Mouse (Mus musculus) limb, embryonic 12.5 days (tissue): ENCODE results near the gene Cd247. TPM values are rescaled to one million over a fixed set of nuclear protein-coding genes. Genes with fewer than 3 reads are reported as not detected.

Experiments
- ATAC-seq: fragments of 200-750 bp; cut with Nextera tagmentation; 2 replicates; pipeline ENCODE4 v1.8.0; 2017; ENCODE audit warnings: low read depth, moderate TSS enrichment; ENCODE audit not compliant: insufficient number of reproducible peaks, insufficient read depth, low FRiP score, low TSS enrichment
- H3K27ac ChIP-seq: fragments of 300-500 bp; sonication (generic); 2 replicates; pipeline ENCODE4 v1.5.1; 2016; ENCODE audit warnings: mild to moderate bottlenecking, moderate library complexity
- H3K27me3 ChIP-seq: fragments of 300-500 bp; sonication (generic); 2 replicates; pipeline ENCODE4 v1.6.1; 2016; ENCODE audit warnings: mild to moderate bottlenecking, moderate library complexity
- H3K36me3 ChIP-seq: fragments of 300-500 bp; sonication (generic); 2 replicates; pipeline ENCODE4 v1.6.1; 2016; ENCODE audit warnings: mild to moderate bottlenecking, moderate library complexity
- H3K4me1 ChIP-seq: fragments of 300-500 bp; sonication (generic); replicated peaks from 2 replicates; pipeline ENCODE4 v1.6.1; 2016
- H3K4me2 ChIP-seq: fragments of 300-500 bp; sonication (generic); 2 replicates; pipeline ENCODE4 v1.6.1; 2016; ENCODE audit warnings: mild to moderate bottlenecking, moderate library complexity
- H3K4me3 ChIP-seq: fragments of 300-500 bp; sonication (generic); replicated peaks from 2 replicates; pipeline ENCODE4 v1.5.1; 2016; ENCODE audit warnings: mild to moderate bottlenecking
- H3K9ac ChIP-seq: fragments of 300-500 bp; sonication (generic); replicated peaks from 2 replicates; pipeline ENCODE4 v1.6.1; 2016; ENCODE audit warnings: mild to moderate bottlenecking, moderate library complexity
- H3K9me3 ChIP-seq: fragments of 300-500 bp; sonication (generic); 2 replicates; pipeline ENCODE4 v1.6.1; 2016; ENCODE audit warnings: mild to moderate bottlenecking, moderate library complexity
- WGBS: fragments of 180-500 bp; shearing (Covaris S2); methylation state at CpG from one replicate; pipeline ENCODE4 v1.1.7; 2016; 5-methylcytosine and 5-hydroxymethylcytosine counted together
- polyA plus RNA-seq: library from polyadenylated mRNA; unstranded; fragments of >200 nt; fragmentation: Nextera tagmentation; extraction: Ambion mirVana; gene quantifications from 2 replicates; pipeline ENCODE4 v1.2.1, GENCODE M21; 2016

The Cd247 gene
- polyA plus RNA-seq, 1 experiment from 2014 or later = 1.4 TPM

- no peak overlapping the region for H3K9ac ChIP-seq
- 0 out of 2 replicates have a peak, but pooled peaks cover 4% of the 10 kb centered on the region for H3K4me1 ChIP-seq
- no peak for ATAC-seq
- no peaks in the 10 kb centered on the region for H3K27me3 ChIP-seq
- no peaks in the 10 kb centered on the region for H3K9me3 ChIP-seq
- H3K4me2 ChIP-seq = no peak overlapping the region
- no peak overlapping the region for H3K27ac ChIP-seq
- H3K4me3 ChIP-seq = no peak overlapping the region
- peaks cover 48% of the 10 kb centered on the region for H3K36me3 ChIP-seq
- 91% methylated on average over 6 of the region's 6 CpGs for WGBS
These were observed 87.2 kb downstream of the Cd247 start for GRCm38 (mm10) chr1:165875520-165876284.

- H3K9ac ChIP-seq = no peak overlapping the region
- H3K36me3 ChIP-seq = peaks cover 46% of the 10 kb centered on the region
- H3K4me3 ChIP-seq = no peak overlapping the region
- H3K9me3 ChIP-seq = no peaks in the 10 kb centered on the region
- no peak for ATAC-seq
- H3K27ac ChIP-seq = no peak overlapping the region
- WGBS = 95% methylated on average over 2 of the region's 2 CpGs
- peaks cover 14% of the 10 kb centered on the region for H3K4me1 ChIP-seq
- no peak overlapping the region for H3K4me2 ChIP-seq
- H3K27me3 ChIP-seq = no peaks in the 10 kb centered on the region
These were observed 90.3 kb downstream of the Cd247 start for GRCm38 (mm10) chr1:165878751-165879150.

- Histone ChIP-seq H3K27ac (no peak overlapping the region), H3K4me2 (no peak overlapping the region), H3K4me3 (no peak overlapping the region), H3K36me3 (peaks cover 27% of the 10 kb centered on the region), H3K27me3 (no peaks in the 10 kb centered on the region), H3K4me1 (peaks cover 10% of the 10 kb centered on the region), H3K9ac (no peak overlapping the region), H3K9me3 (no peaks in the 10 kb centered on the region)
- no peak for ATAC-seq
- WGBS = 57% methylated on average over 8 of the region's 8 CpGs
These were observed 93.8 kb downstream of the Cd247 start for GRCm38 (mm10) chr1:165882146-165882900.

GRCm38 (mm10) chr1:165891686-165892085 lies 103.2 kb downstream of the Cd247 start:
- no peak for ATAC-seq
- peaks cover 69% of the 10 kb centered on the region for H3K36me3 ChIP-seq

GRCm38 (mm10) chr1:165903596-165903995 lies 115.1 kb downstream of the Cd247 start:
- no peaks in the 10 kb centered on the region for H3K9me3 ChIP-seq
- H3K36me3 ChIP-seq = peaks cover 53% of the 10 kb centered on the region
- H3K27ac ChIP-seq = no peak overlapping the region
- WGBS = 71% methylated on average over 1 of the region's 1 CpGs
- no peaks in the 10 kb centered on the region for H3K4me1 ChIP-seq
- H3K4me2 ChIP-seq = no peak overlapping the region
- no peak overlapping the region for H3K9ac ChIP-seq
- H3K27me3 ChIP-seq = no peaks in the 10 kb centered on the region
- no peak overlapping the region for H3K4me3 ChIP-seq
- ATAC-seq = no peak

More at GRCm38 (mm10) chr1:165891686-165892085, 103.2 kb downstream of the Cd247 start:
- Histone ChIP-seq H3K4me3 (no peak overlapping the region), H3K27ac (no peak overlapping the region), H3K4me2 (no peak overlapping the region), H3K9me3 (no peaks in the 10 kb centered on the region), H3K9ac (no peak overlapping the region), H3K4me1 (no peaks in the 10 kb centered on the region), H3K27me3 (no peaks in the 10 kb centered on the region)
- 90% methylated on average over 2 of the region's 2 CpGs for WGBS

- Histone ChIP-seq H3K9me3 (no peaks in the 10 kb centered on the region), H3K9ac (no peak overlapping the region), H3K27ac (no peak overlapping the region), H3K4me1 (no peaks in the 10 kb centered on the region), H3K36me3 (peaks cover 55% of the 10 kb centered on the region), H3K4me2 (no peak overlapping the region), H3K27me3 (no peaks in the 10 kb centered on the region), H3K4me3 (no peak overlapping the region)
- no peak for ATAC-seq
- WGBS = 95% methylated on average over 2 of the region's 2 CpGs
These were observed 119.7 kb downstream of the Cd247 start for GRCm38 (mm10) chr1:165908153-165908552.

GRCm38 (mm10) chr1:165908806-165909205 lies 120.3 kb downstream of the Cd247 start:
- H3K9me3 ChIP-seq = no peaks in the 10 kb centered on the region
- no peak overlapping the region for H3K4me2 ChIP-seq
- H3K4me3 ChIP-seq = no peak overlapping the region
- H3K36me3 ChIP-seq = peaks cover 55% of the 10 kb centered on the region
- H3K27me3 ChIP-seq = no peaks in the 10 kb centered on the region
- H3K4me1 ChIP-seq = no peaks in the 10 kb centered on the region
- no peak overlapping the region for H3K9ac ChIP-seq
- 88% methylated on average over 3 of the region's 3 CpGs for WGBS
- H3K27ac ChIP-seq = no peak overlapping the region
- ATAC-seq = no peak

- Histone ChIP-seq H3K9me3 (no peaks in the 10 kb centered on the region), H3K27ac (no peak overlapping the region), H3K9ac (no peak overlapping the region), H3K4me3 (no peak overlapping the region), H3K4me2 (no peak overlapping the region), H3K36me3 (peaks cover 56% of the 10 kb centered on the region), H3K4me1 (no peaks in the 10 kb centered on the region), H3K27me3 (no peaks in the 10 kb centered on the region)
- 97% methylated on average over 3 of the region's 3 CpGs for WGBS
- no peak for ATAC-seq
These were observed 121.0 kb downstream of the Cd247 start for GRCm38 (mm10) chr1:165909471-165909870.

GRCm38 (mm10) chr1:165913720-165914415 lies 125.4 kb downstream of the Cd247 start:
- H3K27me3 ChIP-seq = no peaks in the 10 kb centered on the region
- H3K4me1 ChIP-seq = no peaks in the 10 kb centered on the region
- no peak overlapping the region for H3K27ac ChIP-seq
- no peak overlapping the region for H3K4me2 ChIP-seq
- WGBS = 80% methylated on average over 2 of the region's 2 CpGs
- ATAC-seq = no peak
- H3K36me3 ChIP-seq = peaks cover 36% of the 10 kb centered on the region
- H3K9ac ChIP-seq = no peak overlapping the region
- no peaks in the 10 kb centered on the region for H3K9me3 ChIP-seq
- H3K4me3 ChIP-seq = no peak overlapping the region

- H3K4me1 ChIP-seq = no peaks in the 10 kb centered on the region
- no peak overlapping the region for H3K4me2 ChIP-seq
- H3K9me3 ChIP-seq = no peaks in the 10 kb centered on the region
- no peak overlapping the region for H3K27ac ChIP-seq
- H3K36me3 ChIP-seq = peaks cover 32% of the 10 kb centered on the region
- no peak for ATAC-seq
- no peak overlapping the region for H3K9ac ChIP-seq
- 71% methylated on average over 2 of the region's 2 CpGs for WGBS
- H3K27me3 ChIP-seq = no peaks in the 10 kb centered on the region
- no peak overlapping the region for H3K4me3 ChIP-seq
These were observed 125.9 kb downstream of the Cd247 start for GRCm38 (mm10) chr1:165914416-165914801.

GRCm38 (mm10) chr1:165921026-165921425 lies 132.5 kb downstream of the Cd247 start:
- peaks cover 12% of the 10 kb centered on the region for H3K36me3 ChIP-seq
- no peak overlapping the region for H3K27ac ChIP-seq
- H3K4me3 ChIP-seq = no peak overlapping the region
- H3K27me3 ChIP-seq = no peaks in the 10 kb centered on the region
- H3K4me2 ChIP-seq = no peak overlapping the region
- no peaks in the 10 kb centered on the region for H3K9me3 ChIP-seq
- 65% methylated on average over 3 of the region's 3 CpGs for WGBS
- no peaks in the 10 kb centered on the region for H3K4me1 ChIP-seq
- no peak overlapping the region for H3K9ac ChIP-seq
- ATAC-seq = no peak
